Mouse (Mus musculus) lung, postnatal 14 days (tissue): ENCODE results near the gene Epha2.

ENCODE experiments used
- DNase-seq: peaks from one replicate; pipeline ENCODE4 v3.0.0; 2021

Gene Epha2

DNA sequence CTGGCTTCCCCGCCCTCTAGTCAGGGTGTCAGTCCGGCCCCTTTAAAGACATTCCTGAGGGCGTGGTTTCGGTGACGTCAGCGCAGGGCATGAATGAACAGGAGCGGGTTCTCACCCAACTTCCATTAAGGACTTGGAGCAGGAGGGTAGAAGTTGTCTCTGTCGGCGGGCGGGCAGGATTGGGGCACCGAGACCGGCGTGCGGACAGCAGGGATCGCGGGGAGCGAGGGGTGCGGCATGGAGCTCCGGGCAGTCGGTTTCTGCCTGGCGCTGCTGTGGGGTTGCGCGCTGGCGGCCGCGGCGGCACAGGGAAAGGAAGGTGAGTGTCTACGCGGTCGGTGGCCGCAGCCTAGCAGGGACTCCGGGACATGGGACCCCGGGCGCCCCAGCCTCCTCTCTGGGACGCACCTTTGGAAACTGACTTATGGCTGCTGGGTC lies at the start of gene Epha2:
Gene Epha2 (plus strand): TSS at position 125 of the 438 bp plus-strand sequence.
- peak; percentile 96 for DNase-seq

DNA sequence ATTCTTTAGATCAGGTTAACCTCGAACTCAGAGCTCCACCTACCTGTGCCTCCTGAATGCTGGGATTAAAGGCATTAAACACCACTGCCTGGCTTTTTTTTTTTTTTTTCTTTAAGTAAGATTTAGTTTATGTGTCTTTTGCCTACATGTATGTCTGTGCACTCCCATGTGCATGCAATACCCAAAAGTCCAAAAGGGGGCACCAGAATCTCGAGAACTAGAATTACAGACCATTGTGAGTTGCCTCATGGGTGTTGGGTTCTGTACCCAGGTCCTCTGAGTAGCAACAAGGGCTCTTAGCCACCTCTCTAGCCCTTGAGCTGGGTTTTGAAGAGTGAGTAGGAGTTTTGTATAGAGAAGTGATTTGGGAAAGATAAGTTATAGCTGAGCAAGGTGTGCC lies 48.4 kb upstream of the Epha2 start:
- no peak for DNase-seq

DNA sequence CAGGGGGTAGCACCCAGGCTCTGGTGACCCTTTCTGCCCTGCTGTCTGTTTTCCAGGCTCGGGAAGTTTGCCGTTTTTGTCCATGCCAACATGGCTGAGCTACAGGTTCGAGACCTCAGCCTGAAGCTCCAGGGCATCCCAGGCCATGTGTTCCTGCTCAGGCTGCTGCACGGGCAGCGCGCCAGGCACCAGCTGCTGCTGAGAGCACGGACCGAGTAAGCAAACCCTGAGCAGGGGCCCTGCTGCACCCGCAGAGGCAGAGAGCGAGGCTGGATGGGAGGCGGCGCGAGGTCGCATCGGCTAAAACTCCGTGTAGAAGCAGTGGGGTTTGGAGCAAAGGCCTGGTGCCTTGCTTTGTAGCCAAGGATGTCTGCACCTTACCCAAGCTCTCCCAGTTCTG lies 46.8 kb upstream of the Epha2 start:
- peak; percentile 66 for DNase-seq

DNA sequence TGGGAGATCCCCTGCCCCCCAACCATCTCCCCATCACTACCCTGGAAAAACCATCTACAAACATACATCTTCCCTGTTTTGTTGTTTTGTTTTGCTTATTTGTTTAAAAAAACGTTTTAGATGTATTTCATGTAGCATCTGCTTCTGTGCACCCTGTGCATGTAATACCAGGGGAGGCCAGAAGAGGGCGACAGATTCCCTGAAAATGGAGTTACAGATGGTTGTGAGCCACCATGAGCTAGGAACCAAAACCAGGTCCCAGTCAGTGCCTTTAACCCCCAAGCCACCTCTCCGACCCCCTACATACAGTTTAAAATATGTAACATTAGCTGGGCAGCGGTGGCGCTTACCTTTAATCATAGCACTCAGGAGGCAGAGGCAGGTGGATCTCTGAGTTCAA lies 43.6 kb upstream of the Epha2 start:
- DNase-seq, result no peak

DNA sequence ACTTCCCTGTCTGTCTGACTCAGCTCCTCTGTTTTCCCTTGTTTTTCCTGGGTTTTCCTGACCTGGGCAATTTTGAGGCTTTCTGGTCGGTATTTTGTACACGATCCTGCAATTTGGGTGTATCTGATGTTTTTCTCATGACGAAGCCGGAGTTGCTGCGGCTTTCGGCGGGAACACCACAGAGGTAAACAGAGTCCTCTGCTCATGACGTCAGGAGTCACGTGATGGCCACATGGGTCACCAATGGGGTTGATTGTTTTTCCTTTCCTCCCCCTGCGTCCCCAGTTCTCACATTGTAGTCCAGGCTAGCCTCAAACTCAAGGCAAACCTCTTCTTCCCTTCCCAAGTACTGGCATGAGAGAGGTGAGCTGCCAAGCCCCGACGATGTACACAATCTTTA lies 41.6 kb upstream of the Epha2 start:
- no peak for DNase-seq

DNA sequence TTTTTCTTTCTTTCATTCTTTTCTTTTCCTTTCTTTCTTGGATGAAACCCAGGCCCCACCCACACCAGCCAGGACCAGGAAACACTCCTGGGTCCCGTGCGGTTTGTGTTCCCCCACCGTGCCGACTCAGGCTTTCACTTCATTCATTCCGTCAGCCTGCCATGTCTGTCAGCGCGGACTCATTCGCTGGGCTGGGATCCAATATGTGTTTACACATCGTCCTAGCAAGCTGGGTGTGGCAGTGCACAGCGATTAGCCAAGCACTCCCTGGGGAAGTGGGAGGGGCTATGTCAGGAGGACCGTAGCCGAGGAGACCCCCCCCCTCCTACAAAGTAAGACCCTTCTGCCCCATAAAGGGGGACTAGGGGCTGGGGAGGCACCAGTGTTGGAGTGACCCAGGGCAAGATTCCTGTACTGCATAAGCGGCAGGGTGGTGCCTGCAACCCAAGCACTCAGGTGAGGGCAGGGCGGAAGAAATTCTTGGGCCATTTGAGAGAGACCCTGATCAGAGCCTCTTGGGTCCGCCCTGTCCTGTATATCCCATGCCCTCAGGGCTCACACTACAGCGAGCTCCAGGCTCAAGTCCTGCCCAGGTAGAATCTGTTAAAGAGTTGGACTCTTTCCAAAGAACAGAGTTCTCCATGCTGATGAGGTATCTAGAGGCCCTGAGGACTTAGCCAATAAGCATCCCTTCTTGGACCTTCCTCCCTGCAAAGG lies 40.9 kb upstream of the Epha2 start:
- DNase-seq, result peak; percentile 78

DNA sequence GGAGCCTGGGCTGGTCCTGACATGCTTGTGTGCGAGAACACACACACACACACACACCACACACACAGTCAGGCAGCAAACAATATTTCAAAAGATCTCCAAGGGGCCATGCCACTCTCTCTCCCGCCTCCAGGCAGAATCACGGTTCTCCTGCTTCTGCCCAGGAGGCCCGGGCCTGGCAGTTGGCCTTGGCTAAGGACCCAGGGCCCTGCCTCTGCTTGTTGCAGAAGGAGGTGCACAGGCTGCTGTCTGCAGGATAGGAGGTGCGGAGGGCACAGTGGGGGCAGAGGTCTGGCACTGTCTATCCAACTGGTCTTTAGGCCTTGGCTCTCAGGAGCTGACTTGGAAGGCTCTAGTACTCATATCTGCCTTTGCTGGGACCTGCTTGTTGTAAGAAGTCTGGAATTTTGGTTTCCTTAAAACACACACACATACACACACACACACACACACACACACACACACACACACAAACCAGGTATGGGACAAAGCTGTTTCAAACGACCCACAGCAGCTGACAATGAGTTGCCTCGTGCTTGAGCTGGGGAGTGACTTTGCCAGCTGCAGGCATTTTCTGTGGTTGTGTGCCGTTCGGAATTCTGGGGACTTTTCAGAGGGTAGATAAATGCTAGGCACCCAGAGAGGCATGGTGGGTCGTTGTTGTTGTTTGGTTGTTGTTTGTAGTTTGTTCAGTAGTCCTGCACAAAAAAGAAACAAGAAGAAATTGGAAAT lies 38.0 kb upstream of the Epha2 start:
- no peak for DNase-seq

DNA sequence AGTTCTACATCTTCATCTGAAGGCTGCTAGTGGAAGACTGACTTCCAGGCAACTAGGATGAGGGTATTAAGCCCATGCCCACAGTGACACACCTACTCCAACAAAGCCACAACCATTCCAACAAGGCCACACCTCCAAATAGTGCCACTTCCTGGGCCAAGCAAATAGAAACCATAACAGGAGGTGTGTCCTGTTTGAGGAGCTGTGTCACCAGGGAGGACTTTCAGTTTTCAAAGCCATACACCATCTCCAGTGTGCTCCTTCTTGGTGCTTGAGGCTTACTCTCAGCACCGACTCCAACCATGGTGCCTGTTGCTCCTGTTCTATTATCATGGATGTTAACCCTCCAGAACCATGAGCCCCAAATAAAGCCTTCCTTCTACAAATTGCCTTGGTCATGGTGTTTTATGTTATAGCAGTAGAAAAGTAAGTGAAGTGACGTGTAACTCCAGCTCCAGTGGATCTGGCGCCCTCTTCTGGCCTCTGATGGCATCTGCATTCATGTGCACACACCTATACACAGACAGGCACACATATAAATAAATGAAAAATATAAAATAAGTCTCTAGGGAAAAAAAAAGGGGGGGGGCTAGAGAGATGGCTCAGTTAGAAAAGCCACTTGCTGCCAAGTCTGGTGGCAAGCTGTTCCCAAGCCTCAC lies 34.9 kb upstream of the Epha2 start:
- DNase-seq, result no peak

DNA sequence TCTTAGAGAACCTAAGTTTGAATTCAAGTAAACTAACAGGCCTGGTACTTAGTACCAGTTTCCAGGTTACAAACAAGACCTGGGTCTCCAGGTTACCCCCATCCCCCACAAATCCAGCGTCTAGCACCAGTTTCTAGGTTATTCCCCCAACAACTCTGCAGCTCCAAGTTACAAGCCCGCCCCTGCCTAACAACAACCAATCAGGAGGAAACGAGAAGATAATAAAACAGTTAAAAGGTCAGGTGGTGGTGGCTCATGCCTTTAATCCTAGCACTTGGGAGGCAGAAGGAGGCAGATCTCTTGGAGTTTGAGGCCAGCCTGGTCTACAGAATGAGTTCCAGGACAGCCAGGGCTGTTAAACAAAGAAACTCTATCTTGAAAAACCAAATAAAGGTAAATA lies 33.8 kb upstream of the Epha2 start:
- no peak for DNase-seq

DNA sequence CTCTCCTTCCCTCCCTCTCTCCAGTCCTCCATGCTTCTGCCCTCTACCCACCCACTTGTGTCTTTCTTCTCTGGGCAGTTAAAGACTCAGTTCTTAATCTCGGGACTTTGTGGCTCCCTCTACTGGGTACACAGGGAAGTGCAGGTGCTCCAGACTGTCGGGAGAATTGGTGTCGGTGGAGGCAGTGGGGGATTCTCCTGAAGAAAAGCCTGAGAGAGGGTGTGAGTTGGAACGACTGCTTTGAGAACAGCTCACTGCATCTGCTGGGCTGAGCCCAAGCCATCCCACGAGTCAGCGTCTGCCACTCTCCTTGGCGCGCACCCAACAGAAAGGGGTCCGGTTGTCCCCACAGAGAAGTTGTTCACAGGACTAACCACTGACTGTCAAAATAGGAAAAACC lies 33.2 kb upstream of the Epha2 start:
- peak; percentile 80 for DNase-seq

DNA sequence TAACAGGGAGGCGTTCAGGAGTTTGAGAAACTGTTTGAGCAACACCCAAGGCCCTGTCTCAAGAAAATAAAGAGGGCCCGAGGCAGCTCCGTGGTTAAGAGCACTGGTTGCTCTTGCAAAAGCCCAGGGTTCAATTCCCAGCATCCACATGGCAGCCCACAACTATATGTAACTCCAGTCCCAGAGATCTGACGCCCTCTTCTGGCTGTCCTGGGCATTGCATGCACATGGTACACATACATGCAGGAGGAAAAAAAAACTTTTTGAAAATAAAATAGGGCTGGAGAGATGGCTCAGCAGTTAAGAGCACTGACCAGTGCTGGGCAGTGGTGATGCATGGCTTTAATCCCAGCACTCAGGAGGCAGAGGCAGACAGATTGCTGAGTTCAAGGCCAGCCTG lies 32.7 kb upstream of the Epha2 start:
- DNase-seq, result no peak

DNA sequence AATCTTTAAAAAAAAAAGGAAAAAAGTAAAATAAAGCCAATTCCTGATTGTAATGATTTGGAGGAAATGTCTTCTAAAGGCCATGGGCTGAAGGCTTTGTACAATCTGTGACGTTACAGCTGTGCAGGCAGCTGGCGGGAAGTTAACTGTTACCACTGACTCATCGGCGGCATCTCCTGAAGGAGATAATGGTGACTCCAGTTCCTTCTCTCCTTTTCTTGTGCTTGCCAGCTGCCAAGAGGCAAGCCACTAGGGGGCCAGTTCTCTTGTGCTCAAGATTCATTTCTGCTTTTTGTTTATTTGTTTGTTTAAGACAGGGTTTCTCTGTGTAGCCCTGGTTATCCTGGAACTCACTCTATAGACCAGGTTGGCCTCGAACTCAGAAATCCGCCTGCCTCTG lies 32.0 kb upstream of the Epha2 start:
- no peak for DNase-seq

DNA sequence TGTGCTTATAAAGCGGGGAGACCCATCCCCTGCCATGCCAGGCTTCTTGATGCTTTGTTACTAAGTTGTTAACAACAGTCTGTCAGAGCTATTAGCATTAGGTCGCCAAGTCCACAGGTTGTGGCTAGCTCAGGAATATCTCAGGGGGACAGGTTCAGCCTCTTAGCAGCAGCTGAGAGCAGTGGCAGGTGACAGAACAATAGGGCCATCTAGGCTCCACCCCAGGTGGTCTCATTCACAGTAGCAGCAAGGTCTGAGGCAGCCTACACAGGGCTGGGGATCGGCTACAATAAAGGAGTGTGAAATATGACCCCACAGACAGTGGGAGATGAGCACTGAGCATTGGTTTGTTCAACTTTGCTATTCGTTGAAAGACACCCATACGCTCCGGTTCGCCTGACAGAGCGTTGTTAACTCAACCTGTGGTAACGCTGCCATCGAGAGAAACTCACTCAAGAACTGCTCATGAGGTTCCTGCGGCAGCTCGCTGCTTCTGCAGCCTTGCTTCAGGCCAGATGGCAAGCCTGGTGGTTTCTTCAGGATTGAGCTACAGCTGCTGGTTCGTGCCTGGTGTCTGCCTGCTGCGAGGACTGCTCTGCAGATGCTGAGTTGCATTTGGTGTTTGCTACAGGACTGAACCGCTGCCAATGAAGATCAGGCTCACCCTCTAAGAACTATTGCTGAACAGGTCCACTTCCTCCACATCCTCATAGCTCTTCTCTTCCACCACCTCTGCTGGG lies 30.7 kb upstream of the Epha2 start:
- DNase-seq, result no peak

DNA sequence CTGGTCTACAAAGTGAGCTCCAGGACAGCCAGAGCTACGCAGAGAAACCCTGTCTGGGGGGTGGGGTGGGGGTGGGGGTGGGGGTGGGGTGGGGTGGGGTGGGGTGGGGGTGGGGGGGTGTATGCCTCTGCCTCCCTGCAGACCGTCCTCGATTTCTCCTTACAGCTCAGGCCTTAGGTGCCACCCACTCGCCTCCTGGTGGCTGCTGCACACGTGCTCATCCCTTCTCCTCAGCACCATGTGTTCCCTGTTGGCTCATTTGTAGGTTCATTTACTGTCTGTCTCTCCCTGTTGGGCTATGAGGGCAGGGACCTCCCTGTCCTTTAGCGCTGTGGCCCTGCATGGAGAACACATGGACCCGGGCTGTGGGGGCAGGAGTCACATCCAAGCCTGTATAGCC lies 29.8 kb upstream of the Epha2 start:
- DNase-seq, result no peak

DNA sequence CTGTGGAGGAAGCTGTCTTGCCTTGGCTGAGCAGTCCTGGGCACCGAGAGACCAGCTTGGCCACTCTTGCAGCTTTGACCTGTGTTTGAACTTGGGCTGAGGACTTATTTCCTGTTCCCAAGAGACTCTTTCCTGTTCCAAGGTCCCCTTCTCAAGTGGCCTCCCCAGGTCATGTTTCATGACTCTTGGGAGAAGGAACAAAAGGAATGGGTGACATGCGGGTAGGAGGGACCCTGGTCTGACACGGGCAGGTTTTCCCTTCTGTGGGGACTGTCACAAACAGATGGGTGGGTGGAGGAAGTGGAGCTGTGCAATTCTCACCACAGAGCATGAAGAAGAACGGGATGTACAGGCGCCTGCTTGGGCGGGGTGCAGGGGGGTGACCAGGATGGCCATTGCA lies 29.3 kb upstream of the Epha2 start:
- peak; percentile 39 for DNase-seq

DNA sequence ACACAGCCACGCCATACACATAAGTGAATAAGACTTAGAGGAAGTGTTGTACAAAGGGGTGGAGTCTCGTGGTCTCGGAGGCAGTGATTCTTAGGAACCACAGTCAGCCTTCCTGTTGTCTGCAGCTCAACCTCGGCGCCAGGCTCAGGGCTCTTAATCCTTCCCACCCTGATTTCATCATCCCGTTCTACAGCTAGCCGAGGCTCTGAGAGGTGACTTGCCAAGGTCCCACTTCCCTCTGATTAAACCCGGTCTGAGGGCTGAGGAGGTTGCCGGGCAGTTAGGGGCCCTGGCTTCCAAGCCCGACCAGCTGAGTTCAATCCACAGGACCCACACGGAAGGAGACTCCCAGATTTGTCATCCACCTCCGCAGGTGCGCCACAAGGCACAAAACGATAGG lies 28.2 kb upstream of the Epha2 start:
- peak; percentile 54 for DNase-seq

DNA sequence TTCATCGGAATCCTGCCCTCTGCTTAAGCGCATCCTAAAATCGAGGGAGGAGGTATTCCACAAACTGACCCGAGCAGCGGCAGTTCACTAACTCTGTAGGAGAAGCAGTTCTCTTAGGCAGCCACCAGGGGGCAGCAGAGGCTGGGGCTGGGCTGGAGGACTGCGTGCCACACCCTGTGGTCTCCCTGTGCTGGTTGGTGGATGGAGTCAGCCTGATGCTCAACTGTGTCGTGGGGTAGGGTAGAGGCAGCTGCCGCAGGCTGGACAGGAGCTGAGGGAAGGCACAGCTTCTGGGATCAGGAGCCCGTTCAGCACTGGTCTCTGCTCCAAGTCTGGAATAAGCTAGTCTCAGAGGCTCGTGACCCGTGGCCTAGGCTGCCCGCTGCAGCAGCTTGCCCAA lies 27.7 kb upstream of the Epha2 start:
- peak; percentile 92 for DNase-seq

DNA sequence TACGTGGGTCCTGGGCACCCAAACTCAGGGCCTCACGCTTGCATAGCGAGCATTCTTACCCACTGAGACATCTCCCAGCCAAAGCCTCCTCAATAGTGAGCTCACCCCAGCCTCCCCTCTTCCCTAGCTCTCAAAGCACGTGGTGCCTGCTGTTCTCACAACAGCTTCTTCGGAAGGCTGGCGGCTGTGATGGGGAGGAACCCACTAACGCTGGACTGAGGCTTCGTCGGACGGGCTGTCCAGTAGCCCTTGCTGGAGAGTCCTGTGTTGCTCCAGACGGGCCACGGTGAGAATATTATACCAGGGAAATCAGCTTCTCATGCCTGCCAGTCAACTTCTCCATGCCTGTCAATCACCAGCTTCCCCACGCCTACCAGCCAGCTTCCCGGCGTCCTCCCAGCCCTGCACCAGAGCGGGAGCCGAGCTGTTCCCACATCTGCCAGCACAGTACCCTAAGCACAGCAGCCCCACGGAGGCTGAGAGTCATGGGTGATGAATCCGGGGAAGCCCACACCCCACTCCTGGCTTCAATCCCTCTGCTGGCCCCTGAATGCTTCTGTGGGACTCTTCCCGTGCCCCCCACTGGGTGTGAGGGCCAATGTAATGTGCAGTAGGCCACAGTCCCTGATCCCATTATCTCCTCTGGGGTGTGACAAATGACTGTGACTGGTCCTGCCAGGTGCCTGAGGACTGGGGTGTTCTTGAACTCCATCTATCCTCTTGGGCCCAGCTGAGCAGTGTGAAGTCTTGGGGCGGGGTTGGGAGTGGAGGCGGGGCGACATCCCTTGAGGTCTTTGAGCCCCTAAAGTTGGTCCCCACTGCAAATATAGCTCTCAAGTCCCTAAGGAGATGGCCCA lies 26.3 kb upstream of the Epha2 start:
- DNase-seq, result no peak

DNA sequence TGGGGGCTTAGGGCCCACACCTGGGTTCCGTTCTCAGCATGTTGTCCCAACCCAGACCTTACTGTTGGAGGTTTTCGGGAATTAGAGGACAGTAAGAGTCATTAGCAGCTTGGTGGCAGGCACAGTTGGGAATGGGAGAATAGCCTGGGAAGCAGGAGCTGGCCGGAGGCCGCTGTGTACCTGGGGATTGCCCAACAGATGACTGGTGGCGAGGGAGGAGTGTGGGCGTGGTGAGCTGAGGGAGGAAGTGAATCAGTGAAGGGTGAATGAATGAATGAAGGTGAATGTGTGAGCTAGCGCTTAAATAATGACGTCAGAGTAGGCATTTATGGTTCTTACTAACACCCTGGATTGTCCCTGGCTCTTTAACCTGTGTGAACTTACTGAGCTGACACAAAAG lies 23.9 kb upstream of the Epha2 start:
- DNase-seq, result peak; percentile 36

DNA sequence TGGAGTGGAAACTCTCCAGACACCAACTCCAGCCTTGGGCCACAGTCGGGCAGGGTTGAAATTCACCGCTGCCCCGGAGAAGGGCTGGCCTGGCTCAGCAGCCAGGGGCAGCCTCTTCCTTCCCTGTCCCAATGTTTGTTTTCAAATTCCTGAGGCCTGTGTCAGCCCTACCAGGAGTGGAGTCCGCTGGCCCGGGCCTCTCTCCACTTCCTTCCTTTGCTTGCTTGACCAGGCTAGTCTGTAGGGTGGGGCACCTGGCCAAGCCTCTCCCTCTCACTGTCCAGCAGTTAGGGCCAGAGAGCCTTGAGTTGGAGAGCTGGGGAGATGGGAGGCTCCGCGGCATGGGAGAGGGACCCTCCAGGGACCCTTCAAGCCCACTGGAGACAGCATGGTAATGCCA lies 22.9 kb upstream of the Epha2 start:
- peak; percentile 93 for DNase-seq

DNA sequence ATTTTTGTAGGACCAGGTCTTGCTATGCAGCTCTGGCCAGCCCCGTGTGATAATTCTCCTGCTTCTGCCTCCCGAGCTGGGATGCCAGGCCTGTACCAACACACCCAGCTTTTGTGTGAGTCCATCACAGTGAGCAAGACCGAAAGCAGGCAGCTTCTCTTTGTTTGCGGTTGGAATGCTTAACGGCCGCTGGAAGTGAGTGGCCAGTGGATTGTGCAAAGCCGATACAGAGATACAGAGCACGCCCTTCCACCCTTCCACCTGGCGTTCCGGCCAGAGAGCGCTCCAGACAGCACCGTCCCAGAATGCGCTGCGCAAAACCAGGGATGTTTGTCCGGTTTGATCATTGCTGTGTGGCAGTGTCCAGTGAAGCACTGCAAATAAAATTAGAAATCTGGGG lies 21.7 kb upstream of the Epha2 start:
- DNase-seq, result peak; percentile 50

DNA sequence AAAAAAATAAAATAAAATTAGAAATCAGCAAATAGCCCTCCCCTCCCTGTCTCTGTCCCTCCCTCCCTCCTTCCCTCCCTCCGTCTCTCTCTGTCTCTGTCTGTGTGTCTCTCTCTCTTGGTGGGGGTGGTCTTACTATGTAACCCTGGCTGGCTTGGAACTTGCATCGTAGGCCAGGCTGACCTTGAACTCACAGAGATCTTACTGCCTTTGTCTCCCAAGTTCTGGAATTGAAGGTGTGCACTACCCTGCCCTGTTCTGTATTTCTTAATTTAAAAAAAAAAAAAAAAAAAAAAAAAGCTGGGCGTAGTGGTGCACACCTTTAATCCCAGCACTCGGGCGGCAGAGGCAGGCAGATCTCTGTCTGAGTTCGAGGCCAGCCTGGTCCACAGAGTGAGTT lies 21.3 kb upstream of the Epha2 start:
- DNase-seq, result no peak
